Mouse (Mus musculus): ENCODE measurements around the gene Polm. TPM values are rescaled to one million over a fixed set of nuclear protein-coding genes. Genes with fewer than 3 reads are reported as not detected.

The Polm gene
- polyA plus RNA-seq, 1 experiment from 2014 or later = 7.3 TPM

DNA sequence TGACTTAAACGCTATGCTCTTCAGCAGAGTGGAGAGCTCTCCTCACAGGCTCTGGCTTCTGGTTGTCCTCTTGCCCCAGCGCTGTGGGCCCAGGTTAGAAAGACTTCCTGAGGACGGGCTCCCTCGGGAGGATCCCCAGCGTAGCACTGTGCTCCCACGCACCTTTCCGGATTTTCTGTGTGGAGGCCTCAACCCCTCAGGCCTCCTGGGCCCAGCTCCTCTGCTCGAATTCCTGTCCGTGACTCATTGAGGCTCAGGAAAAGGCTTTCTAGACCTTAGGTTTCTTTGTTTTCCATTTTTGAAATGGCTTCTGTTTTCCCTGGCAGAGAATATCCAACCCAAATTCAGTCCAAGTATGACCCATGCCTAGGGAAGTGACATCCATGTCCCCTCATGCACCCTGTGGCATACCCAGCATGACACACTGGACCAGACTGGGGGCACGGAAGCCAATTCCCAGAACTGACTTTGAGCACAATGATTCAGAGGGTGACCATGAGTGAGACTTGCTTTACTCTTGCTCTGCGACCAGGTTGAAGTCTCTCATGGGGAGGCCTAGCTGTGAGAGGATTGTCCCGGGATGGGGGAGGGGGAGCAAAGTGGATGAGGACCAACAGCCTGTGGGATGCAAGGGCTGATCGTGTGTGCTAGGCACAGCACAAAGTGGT is 22.2 kb upstream of the Polm start:
- Histone ChIP-seq H3K9ac (ENCODE audit: low read length) (no peak overlapping the region), H3K9me3 (ENCODE audit: control insufficient read depth, low read length) (no peaks in the 10 kb centered on the region), H3K27ac (ENCODE audit: low read depth, low read length) (no peak overlapping the region), H3K4me1 (ENCODE audit: control insufficient read depth, insufficient read depth, low read length) (peaks cover 8% of the 10 kb centered on the region), H3K36me3 (ENCODE audit: control insufficient read depth, insufficient read depth, low read length) (no peaks in the 10 kb centered on the region), H3K27me3 (ENCODE audit: control insufficient read depth, insufficient read depth, low read length) (peaks cover 24% of the 10 kb centered on the region), H3K4me2 (no peak overlapping the region), H3K4me3 (ENCODE audit: low read depth, low read length) (no peak overlapping the region)
- WGBS = 86% methylated on average over 13 of the region's 13 CpGs
- ATAC-seq (ENCODE audit: low FRiP score) (no peak), DNase-seq (ENCODE audit: low spot score, missing footprints) (no peak)

DNA sequence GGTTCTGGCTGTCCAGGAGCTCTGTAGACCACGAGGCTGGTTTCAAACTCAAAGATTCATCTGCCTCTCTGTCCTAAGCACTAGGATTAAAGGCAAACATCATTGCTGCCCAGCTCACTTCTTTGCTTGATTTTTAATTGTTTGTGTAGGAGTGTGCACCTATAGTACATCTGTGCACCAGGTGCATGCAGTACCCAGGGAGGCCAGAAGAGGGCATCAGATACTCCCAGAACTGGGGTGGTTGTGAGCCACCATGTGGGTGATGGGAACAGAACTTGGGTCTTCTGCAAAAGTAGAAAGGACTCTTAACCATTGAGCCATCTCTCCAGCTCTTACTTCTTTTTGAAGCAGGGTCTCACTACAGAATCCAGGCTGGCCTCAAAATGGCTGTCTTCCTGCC is 20.9 kb upstream of the Polm start:
- H3K4me1 ChIP-seq (ENCODE audit: control insufficient read depth, insufficient read depth, low read length) = peaks cover 8% of the 10 kb centered on the region
- no peaks in the 10 kb centered on the region for H3K9me3 ChIP-seq (ENCODE audit: control insufficient read depth, low read length)
- 67% methylated on average over 1 of the region's 1 CpGs for WGBS
- no peak overlapping the region for H3K9ac ChIP-seq (ENCODE audit: low read length)
- no peak overlapping the region for H3K4me2 ChIP-seq
- DNase-seq (ENCODE audit: low spot score, missing footprints) = no peak
- ATAC-seq (ENCODE audit: low FRiP score) = no peak
- H3K27ac ChIP-seq (ENCODE audit: low read depth, low read length) = no peak overlapping the region
- no peaks in the 10 kb centered on the region for H3K36me3 ChIP-seq (ENCODE audit: control insufficient read depth, insufficient read depth, low read length)
- H3K27me3 ChIP-seq (ENCODE audit: control insufficient read depth, insufficient read depth, low read length) = peaks cover 24% of the 10 kb centered on the region
- H3K4me3 ChIP-seq (ENCODE audit: low read depth, low read length) = no peak overlapping the region

DNA sequence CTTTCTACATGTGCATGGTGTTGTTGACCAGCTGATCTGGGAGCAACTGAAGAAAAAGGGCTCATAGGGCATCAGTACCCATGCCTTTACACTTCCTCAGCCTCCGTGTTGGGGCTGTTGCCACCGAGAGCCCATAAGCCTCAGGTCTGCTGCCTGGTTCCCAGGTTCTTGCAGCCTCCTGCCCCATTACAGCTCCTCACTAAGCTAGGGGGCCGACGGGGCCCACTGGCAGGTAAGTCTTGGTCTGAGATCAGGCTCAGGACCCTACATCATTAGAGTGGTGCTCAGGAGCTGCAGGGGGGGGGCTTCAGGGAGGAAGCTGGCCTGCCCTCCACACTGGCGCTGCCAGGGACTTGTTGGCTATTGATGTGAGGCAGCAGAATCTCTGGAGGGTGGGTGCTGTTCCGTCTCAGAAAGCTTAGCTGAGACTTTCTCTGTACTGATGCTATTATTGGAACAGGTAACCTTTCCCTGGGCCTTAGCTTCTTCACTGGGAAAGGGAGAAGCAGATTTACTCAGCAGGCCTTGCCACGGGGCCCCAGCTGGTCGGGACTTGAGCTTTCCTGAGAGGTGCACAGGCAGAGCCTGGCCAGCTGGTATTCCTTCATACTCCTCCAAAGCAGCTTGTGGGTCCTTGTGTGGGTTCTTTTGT is 18.8 kb upstream of the Polm start:
- H3K4me3 ChIP-seq (ENCODE audit: low read depth, low read length) = no peak overlapping the region
- H3K4me2 ChIP-seq = no peak overlapping the region
- ATAC-seq (ENCODE audit: low FRiP score) = no peak
- H3K27ac ChIP-seq (ENCODE audit: low read depth, low read length) = no peak overlapping the region
- no peaks in the 10 kb centered on the region for H3K9me3 ChIP-seq (ENCODE audit: control insufficient read depth, low read length)
- H3K27me3 ChIP-seq (ENCODE audit: control insufficient read depth, insufficient read depth, low read length) = peaks cover 10% of the 10 kb centered on the region
- H3K4me1 ChIP-seq (ENCODE audit: control insufficient read depth, insufficient read depth, low read length) = peaks cover 4% of the 10 kb centered on the region
- DNase-seq (ENCODE audit: low spot score, missing footprints) = no peak
- H3K36me3 ChIP-seq (ENCODE audit: control insufficient read depth, insufficient read depth, low read length) = no peaks in the 10 kb centered on the region
- WGBS = 80% methylated on average over 8 of the region's 8 CpGs
- no peak overlapping the region for H3K9ac ChIP-seq (ENCODE audit: low read length)

DNA sequence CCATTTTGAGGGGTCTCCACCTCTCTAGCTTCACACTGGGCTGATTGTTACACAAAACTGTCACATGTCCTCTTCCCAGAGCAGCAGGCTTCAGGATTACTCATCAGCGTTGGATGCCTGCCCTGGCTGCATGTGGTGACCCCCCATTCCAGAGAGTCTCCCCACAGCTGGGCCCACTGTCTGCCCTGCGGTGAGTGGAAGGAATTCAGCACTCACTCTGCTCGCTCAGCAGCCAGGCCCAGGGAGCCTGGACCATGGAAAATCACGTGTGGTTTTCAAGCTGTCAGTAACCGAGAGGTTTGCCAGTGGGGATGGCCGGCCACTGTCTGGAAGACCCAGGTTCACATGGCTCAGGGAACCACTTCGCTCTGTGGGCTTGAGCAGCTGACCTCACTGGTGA is 18.1 kb upstream of the Polm start:
- no peak overlapping the region for H3K4me3 ChIP-seq (ENCODE audit: low read depth, low read length)
- H3K4me1 ChIP-seq (ENCODE audit: control insufficient read depth, insufficient read depth, low read length) = no peaks in the 10 kb centered on the region
- ATAC-seq (ENCODE audit: low FRiP score) (no peak), DNase-seq (ENCODE audit: low spot score, missing footprints) (no peak)
- H3K4me2 ChIP-seq = no peak overlapping the region
- no peak overlapping the region for H3K9ac ChIP-seq (ENCODE audit: low read length)
- no peak overlapping the region for H3K27ac ChIP-seq (ENCODE audit: low read depth, low read length)
- WGBS = 43% methylated on average over 7 of the region's 7 CpGs
- no peaks in the 10 kb centered on the region for H3K9me3 ChIP-seq (ENCODE audit: control insufficient read depth, low read length)
- no peaks in the 10 kb centered on the region for H3K36me3 ChIP-seq (ENCODE audit: control insufficient read depth, insufficient read depth, low read length)
- H3K27me3 ChIP-seq (ENCODE audit: control insufficient read depth, insufficient read depth, low read length) = peaks cover 3% of the 10 kb centered on the region

DNA sequence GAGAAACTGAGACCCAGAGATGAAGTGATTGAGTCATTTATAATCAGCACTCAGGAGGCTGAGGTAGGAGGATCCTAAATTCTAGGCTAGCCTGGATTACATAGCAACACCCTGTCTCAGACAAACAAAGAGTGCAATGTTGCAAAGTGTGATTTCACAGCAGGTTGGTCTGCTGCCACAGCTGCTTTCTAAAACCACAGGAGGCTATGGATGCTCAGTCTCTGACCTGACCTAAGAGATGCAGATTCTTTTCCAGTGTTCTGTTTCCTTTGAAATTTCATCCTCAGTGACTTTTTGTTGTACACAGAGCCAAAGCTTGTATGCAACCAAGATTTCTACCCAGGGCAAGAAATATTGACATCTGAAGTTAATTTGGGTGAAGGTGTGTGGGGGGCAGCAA is 17.7 kb upstream of the Polm start:
- ATAC-seq (ENCODE audit: low FRiP score) = no peak
- no peaks in the 10 kb centered on the region for H3K9me3 ChIP-seq (ENCODE audit: control insufficient read depth, low read length)
- H3K4me3 ChIP-seq (ENCODE audit: low read depth, low read length) = no peak overlapping the region
- no peak overlapping the region for H3K4me2 ChIP-seq
- DNase-seq (ENCODE audit: low spot score, missing footprints) = no peak
- H3K9ac ChIP-seq (ENCODE audit: low read length) = no peak overlapping the region
- no peaks in the 10 kb centered on the region for H3K4me1 ChIP-seq (ENCODE audit: control insufficient read depth, insufficient read depth, low read length)
- no peak overlapping the region for H3K27ac ChIP-seq (ENCODE audit: low read depth, low read length)
- H3K36me3 ChIP-seq (ENCODE audit: control insufficient read depth, insufficient read depth, low read length) = no peaks in the 10 kb centered on the region
- H3K27me3 ChIP-seq (ENCODE audit: control insufficient read depth, insufficient read depth, low read length) = no peaks in the 10 kb centered on the region

DNA sequence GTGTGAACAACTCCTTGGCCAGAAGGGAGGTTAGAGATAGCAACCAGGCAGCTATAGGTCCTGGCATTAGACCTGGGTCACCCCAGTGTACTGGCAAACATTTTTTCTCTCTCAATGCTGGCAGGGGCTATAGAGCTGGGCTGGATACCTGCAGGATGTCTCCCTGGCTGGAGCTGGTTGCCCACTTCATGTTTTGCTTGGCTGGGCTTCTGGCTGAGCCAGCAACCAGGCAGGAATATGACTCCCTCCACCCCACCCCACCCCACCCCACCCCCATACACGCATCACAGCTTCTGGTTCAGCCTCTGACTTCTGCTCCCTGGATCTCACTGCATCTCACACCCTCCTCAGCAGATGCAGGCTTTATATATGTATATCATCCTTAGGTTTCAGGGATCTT is 14.5 kb upstream of the Polm start:
- Histone ChIP-seq H3K27ac (ENCODE audit: low read depth, low read length) (no peak overlapping the region), H3K27me3 (ENCODE audit: control insufficient read depth, insufficient read depth, low read length) (no peaks in the 10 kb centered on the region), H3K4me1 (ENCODE audit: control insufficient read depth, insufficient read depth, low read length) (no peaks in the 10 kb centered on the region), H3K4me3 (ENCODE audit: low read depth, low read length) (no peak overlapping the region), H3K9ac (ENCODE audit: low read length) (no peak overlapping the region), H3K9me3 (ENCODE audit: control insufficient read depth, low read length) (no peaks in the 10 kb centered on the region), H3K36me3 (ENCODE audit: control insufficient read depth, insufficient read depth, low read length) (no peaks in the 10 kb centered on the region), H3K4me2 (no peak overlapping the region)
- DNase-seq (ENCODE audit: low spot score, missing footprints) (no peak), ATAC-seq (ENCODE audit: low FRiP score) (no peak)
- 90% methylated on average over 1 of the region's 1 CpGs for WGBS

DNA sequence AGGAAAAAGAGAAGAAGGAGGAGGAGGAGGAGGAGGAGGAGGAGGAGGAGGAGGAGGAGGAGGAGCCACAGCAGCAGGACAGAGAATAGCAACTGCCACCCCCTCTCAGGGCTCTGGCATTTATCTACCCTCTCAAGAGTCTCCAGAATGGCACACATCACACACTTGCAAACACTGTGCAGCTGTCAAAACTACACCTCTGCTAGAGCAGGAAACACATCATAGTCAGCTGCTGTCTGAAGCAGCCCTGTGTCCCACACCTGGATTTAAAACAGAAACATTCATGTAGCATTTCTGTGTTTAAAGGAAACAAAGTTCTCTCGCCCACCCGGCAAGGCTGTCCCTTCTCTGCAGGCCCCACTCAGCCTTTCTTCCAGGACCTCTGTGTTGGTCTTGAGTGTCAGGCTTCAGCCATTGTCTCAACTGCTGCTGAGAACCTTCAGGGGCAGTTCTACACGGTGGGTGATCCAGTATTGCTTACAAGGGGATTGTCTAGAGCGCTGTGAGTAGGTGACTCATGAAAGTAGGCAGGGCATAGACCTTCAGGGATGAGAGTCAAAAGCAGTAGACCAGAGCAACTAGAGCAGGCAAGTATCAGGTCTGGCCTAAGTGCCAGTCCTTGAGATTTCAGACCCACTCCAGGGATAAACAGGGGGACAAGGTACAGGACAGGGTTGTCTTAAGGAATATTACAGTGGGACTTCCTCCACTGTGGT is 13.4 kb upstream of the Polm start:
- no peaks in the 10 kb centered on the region for H3K9me3 ChIP-seq (ENCODE audit: control insufficient read depth, low read length)
- H3K4me2 ChIP-seq = no peak overlapping the region
- H3K4me1 ChIP-seq (ENCODE audit: control insufficient read depth, insufficient read depth, low read length) = no peaks in the 10 kb centered on the region
- ATAC-seq (ENCODE audit: low FRiP score) = no peak
- 61% methylated on average over 4 of the region's 4 CpGs for WGBS
- no peak for DNase-seq (ENCODE audit: low spot score, missing footprints)
- no peak overlapping the region for H3K4me3 ChIP-seq (ENCODE audit: low read depth, low read length)
- H3K27ac ChIP-seq (ENCODE audit: low read depth, low read length) = no peak overlapping the region
- H3K27me3 ChIP-seq (ENCODE audit: control insufficient read depth, insufficient read depth, low read length) = no peaks in the 10 kb centered on the region
- H3K36me3 ChIP-seq (ENCODE audit: control insufficient read depth, insufficient read depth, low read length) = no peaks in the 10 kb centered on the region
- H3K9ac ChIP-seq (ENCODE audit: low read length) = no peak overlapping the region

DNA sequence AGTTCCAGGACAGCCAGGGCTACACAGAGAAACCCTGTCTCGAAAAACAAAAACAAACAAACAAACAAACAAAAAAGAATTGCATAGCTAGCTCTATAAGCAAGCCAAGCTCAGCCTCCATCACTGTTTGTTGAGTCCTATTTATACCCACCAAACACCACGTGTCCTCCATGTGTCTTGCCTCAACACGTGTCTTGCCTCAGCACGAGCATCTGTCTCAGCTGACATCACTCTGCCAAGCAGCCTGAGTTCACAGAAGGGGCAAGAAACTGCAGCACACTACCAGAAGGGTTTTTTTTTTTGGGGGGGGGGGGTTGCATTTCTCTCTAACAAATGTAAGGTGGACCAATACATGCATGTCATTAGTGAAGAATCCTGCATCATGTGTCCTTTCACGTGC is 12.6 kb upstream of the Polm start:
- ATAC-seq (ENCODE audit: low FRiP score) = no peak

DNA sequence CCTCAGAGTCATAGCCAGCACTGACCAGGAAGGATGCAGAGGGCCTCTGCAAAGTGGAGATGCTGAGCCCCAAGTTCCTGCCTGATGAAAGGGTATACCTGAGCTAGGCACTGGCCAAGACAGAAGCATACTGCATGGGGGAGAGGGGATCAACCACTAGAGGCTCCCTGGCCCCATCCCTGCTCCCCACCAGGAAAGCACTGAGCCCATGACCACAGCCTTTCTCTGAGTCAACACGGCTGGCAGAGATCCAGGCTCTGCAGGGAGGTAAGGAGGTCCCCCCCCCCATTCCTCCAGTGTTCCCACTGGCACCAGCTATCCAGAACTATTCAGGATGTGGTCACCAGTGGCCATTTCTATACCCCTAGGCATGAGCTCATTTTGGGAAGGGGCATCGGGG is 11.5 kb upstream of the Polm start:
- no peak for ATAC-seq (ENCODE audit: low FRiP score)
- H3K4me3 ChIP-seq (ENCODE audit: low read depth, low read length) = no peak overlapping the region
- H3K4me1 ChIP-seq (ENCODE audit: control insufficient read depth, insufficient read depth, low read length) = no peaks in the 10 kb centered on the region
- H3K36me3 ChIP-seq (ENCODE audit: control insufficient read depth, insufficient read depth, low read length) = no peaks in the 10 kb centered on the region
- no peak for DNase-seq (ENCODE audit: low spot score, missing footprints)
- no peaks in the 10 kb centered on the region for H3K27me3 ChIP-seq (ENCODE audit: control insufficient read depth, insufficient read depth, low read length)
- H3K9ac ChIP-seq (ENCODE audit: low read length) = no peak overlapping the region
- no peak overlapping the region for H3K4me2 ChIP-seq
- no peak overlapping the region for H3K27ac ChIP-seq (ENCODE audit: low read depth, low read length)
- no peaks in the 10 kb centered on the region for H3K9me3 ChIP-seq (ENCODE audit: control insufficient read depth, low read length)
- WGBS = 71% methylated on average over 2 of the region's 2 CpGs

More for the DNA sequence above, 12.6 kb upstream of the Polm start:
- H3K9ac ChIP-seq (ENCODE audit: low read length) = no peak overlapping the region
- no peak overlapping the region for H3K4me3 ChIP-seq (ENCODE audit: low read depth, low read length)
- H3K4me2 ChIP-seq = no peak overlapping the region
- no peak overlapping the region for H3K27ac ChIP-seq (ENCODE audit: low read depth, low read length)
- 76% methylated on average over 5 of the region's 5 CpGs for WGBS
- DNase-seq (ENCODE audit: low spot score, missing footprints) = no peak
- no peaks in the 10 kb centered on the region for H3K9me3 ChIP-seq (ENCODE audit: control insufficient read depth, low read length)
- no peaks in the 10 kb centered on the region for H3K27me3 ChIP-seq (ENCODE audit: control insufficient read depth, insufficient read depth, low read length)
- no peaks in the 10 kb centered on the region for H3K4me1 ChIP-seq (ENCODE audit: control insufficient read depth, insufficient read depth, low read length)
- H3K36me3 ChIP-seq (ENCODE audit: control insufficient read depth, insufficient read depth, low read length) = no peaks in the 10 kb centered on the region

Data from midbrain, embryonic 11.5 days (tissue).